Mouse (Mus musculus): ENCODE measurements around the gene Cd180.

GRCm38 (mm10) chr13:102749194-102749593, 55.8 kb downstream of the Cd180 start:
- no peak for TF ChIP-seq CTCF (IDR thresholded peaks at IDR 0.05; ENCODE audit: low read depth)
- TF ChIP-seq EP300 (IDR thresholded peaks at IDR 0.05; ENCODE audit: low read depth): no peak

Data from liver, embryonic 14.5 days (tissue).